Mouse (Mus musculus) stomach, postnatal 0 days (tissue): Measurements from ENCODE around the gene Upf1.

Source experiments
- CTCF ChIP-seq: IDR thresholded peaks from 2 replicates; pipeline ENCODE4 v1.5.1; 2016; ENCODE audit warnings: antibody characterized with exemption, low read depth, mild to moderate bottlenecking, moderate library complexity
- EP300 ChIP-seq: optimal IDR thresholded peaks from 2 replicates; pipeline ENCODE3; 2016; ENCODE audit warnings: antibody characterized with exemption

GRCm38 (mm10) chr8:70352657-70353151 lies 374 bp downstream of the Upf1 start:
- TF ChIP-seq CTCF (no peak; the same call in 1 of the 2 replicates), EP300 (no peak)
